Mouse (Mus musculus) midbrain, embryonic 14.5 days (tissue): Measurements from ENCODE around the gene Ykt6. TPM values are rescaled to one million over a fixed set of nuclear protein-coding genes. Genes with fewer than 3 reads are reported as not detected.
"Not testable (repeated sequence)": the region's sequence is repeated elsewhere in the genome, so short reads cannot be mapped to it uniquely, and the experiment has no call there.

Experiments used
- ATAC-seq: fragments of 200-750 bp; cut with Nextera tagmentation; 2 replicates; pipeline ENCODE4 v1.8.0; 2017; ENCODE audit warnings: moderate number of reproducible peaks, moderate library complexity; ENCODE audit not compliant: low FRiP score, low TSS enrichment
- DNase-seq: peaks from one replicate; pipeline ENCODE4 v3.0.0-alpha.2; 2015
- H3K27ac ChIP-seq: fragments of 300-500 bp; sonication (generic); replicated peaks from 2 replicates; pipeline ENCODE4 v1.5.1; 2014; ENCODE audit warnings: mild to moderate bottlenecking, low read depth, low read length, moderate library complexity
- H3K27me3 ChIP-seq: fragments of 300-500 bp; sonication (generic); 2 replicates; pipeline ENCODE4 v1.6.1; 2014; ENCODE audit warnings: low read length, control low read depth, mixed read lengths; ENCODE audit not compliant: control insufficient read depth, insufficient read depth
- H3K36me3 ChIP-seq: fragments of 300-500 bp; sonication (generic); 2 replicates; pipeline ENCODE4 v1.6.1; 2014; ENCODE audit warnings: low read length, control low read depth; ENCODE audit not compliant: control insufficient read depth, insufficient read depth
- H3K4me1 ChIP-seq: fragments of 300-500 bp; sonication (generic); 2 replicates; pipeline ENCODE4 v1.6.1; 2014; ENCODE audit warnings: mild to moderate bottlenecking, antibody characterized with exemption, low read length, control low read depth; ENCODE audit not compliant: control insufficient read depth, insufficient read depth
- H3K4me2 ChIP-seq: fragments of 300-500 bp; sonication (generic); 2 replicates; pipeline ENCODE4 v1.6.1; 2014; ENCODE audit warnings: mild to moderate bottlenecking, low read length, moderate library complexity
- H3K4me3 ChIP-seq: fragments of 300-500 bp; sonication (generic); replicated peaks from 2 replicates; pipeline ENCODE4 v1.5.1; 2014; ENCODE audit warnings: low read depth, low read length
- H3K9ac ChIP-seq: fragments of 300-500 bp; sonication (generic); replicated peaks from 2 replicates; pipeline ENCODE4 v1.6.1; 2014; ENCODE audit warnings: mild to moderate bottlenecking, low read length, moderate library complexity
- H3K9me3 ChIP-seq: fragments of 300-500 bp; sonication (generic); 2 replicates; pipeline ENCODE4 v1.6.1; 2016; ENCODE audit warnings: low read length, control low read depth, mixed read lengths; ENCODE audit not compliant: control insufficient read depth
- WGBS: fragments of 180-500 bp; shearing (Covaris S2); extraction: QIAGEN DNeasy Blood & Tissue Kit; methylation state at CpG from one replicate; pipeline ENCODE4 v1.1.7; 2014; 5-methylcytosine and 5-hydroxymethylcytosine counted together
- polyA plus RNA-seq: library from polyadenylated mRNA; unstranded; fragments of >200 nt; fragmentation: Nextera tagmentation; extraction: Ambion mirVana; gene quantifications from 2 replicates; pipeline ENCODE4 v1.2.1, GENCODE M21; 2014

Ykt6 gene
- polyA plus RNA-seq, 1 experiment from 2014 or later: 40.5 TPM

- Histone ChIP-seq H3K36me3 (no peaks in the 10 kb centered on the region), H3K27me3 (no peaks in the 10 kb centered on the region), H3K27ac (no peak overlapping the region), H3K9ac (no peak overlapping the region), H3K9me3 (no peaks in the 10 kb centered on the region), H3K4me1 (peaks cover 8% of the 10 kb centered on the region; the same call in 1 of the 2 replicates), H3K4me3 (no peak overlapping the region), H3K4me2 (no peak overlapping the region)
- ATAC-seq (no peak), DNase-seq (no peak)
- 35% methylated on average over 2 of the region's 2 CpGs for WGBS
Measured at GRCm38 (mm10) chr11:6003046-6003639, 47.6 kb downstream of the Ykt6 start.

GRCm38 (mm10) chr11:6005374-6006043, 50.0 kb downstream of the Ykt6 start:
- H3K4me2 ChIP-seq, ATAC-seq, H3K27me3 ChIP-seq, H3K27ac ChIP-seq, H3K4me3 ChIP-seq, DNase-seq, H3K36me3 ChIP-seq, H3K4me1 ChIP-seq, H3K9me3 ChIP-seq, H3K9ac ChIP-seq: not testable (repeated sequence)
- WGBS: 54% methylated on average over 1 of the region's 4 CpGs

- not testable (repeated sequence) for H3K9ac ChIP-seq, DNase-seq, H3K27me3 ChIP-seq, ATAC-seq, H3K4me1 ChIP-seq, H3K36me3 ChIP-seq, H3K27ac ChIP-seq, H3K9me3 ChIP-seq
- Histone ChIP-seq H3K4me2 (peak overlapping the region; percentile 52), H3K4me3 (peak overlapping the region; percentile 32)
- 6% methylated on average over 40 of the region's 44 CpGs for WGBS
Measured at GRCm38 (mm10) chr11:6006351-6007009, 51.0 kb downstream of the Ykt6 start.

GRCm38 (mm10) chr11:6007010-6007778, 51.7 kb downstream of the Ykt6 start:
- H3K4me1 ChIP-seq, H3K9ac ChIP-seq, H3K9me3 ChIP-seq, H3K27ac ChIP-seq, ATAC-seq, H3K27me3 ChIP-seq, H3K36me3 ChIP-seq: not testable (repeated sequence)
- DNase-seq: peak; percentile 30
- peak overlapping the region; percentile 32 for H3K4me3 ChIP-seq
- 7% methylated on average over 20 of the region's 49 CpGs for WGBS
- H3K4me2 ChIP-seq: peak overlapping the region; percentile 52

- not testable (repeated sequence) for H3K9ac ChIP-seq, H3K9me3 ChIP-seq, DNase-seq, H3K36me3 ChIP-seq, H3K27me3 ChIP-seq, H3K27ac ChIP-seq, H3K4me1 ChIP-seq, ATAC-seq
- H3K4me2 ChIP-seq: peak overlapping the region; percentile 44
- WGBS: 26% methylated on average over 9 of the region's 13 CpGs
- peak overlapping the region; percentile 22; the same call in 1 of the 2 replicates for H3K4me3 ChIP-seq
Measured at GRCm38 (mm10) chr11:6007779-6008128, 52.3 kb downstream of the Ykt6 start.

GRCm38 (mm10) chr11:6010751-6011482, 55.4 kb downstream of the Ykt6 start:
- 100% methylated on average over 2 of the region's 18 CpGs for WGBS
- H3K4me3 ChIP-seq, H3K9me3 ChIP-seq, H3K27me3 ChIP-seq, H3K36me3 ChIP-seq, H3K9ac ChIP-seq, DNase-seq, H3K27ac ChIP-seq, H3K4me1 ChIP-seq, H3K4me2 ChIP-seq, ATAC-seq: not testable (repeated sequence)

- Histone ChIP-seq H3K4me3 (no peak overlapping the region), H3K4me2 (no peak overlapping the region), H3K27ac (no peak overlapping the region), H3K27me3 (no peaks in the 10 kb centered on the region), H3K9me3 (no peaks in the 10 kb centered on the region), H3K36me3 (peaks cover 3% of the 10 kb centered on the region; the same call in 1 of the 2 replicates), H3K9ac (no peak overlapping the region), H3K4me1 (no peaks in the 10 kb centered on the region)
- WGBS: 96% methylated on average over 3 of the region's 3 CpGs
- DNase-seq: no peak
- ATAC-seq: no peak
Measured at GRCm38 (mm10) chr11:6011879-6012278, 56.4 kb downstream of the Ykt6 start.

GRCm38 (mm10) chr11:6013359-6013758, 57.9 kb downstream of the Ykt6 start:
- no peak overlapping the region for H3K4me3 ChIP-seq
- H3K9me3 ChIP-seq: no peaks in the 10 kb centered on the region
- H3K36me3 ChIP-seq: peaks cover 3% of the 10 kb centered on the region; the same call in 1 of the 2 replicates
- H3K9ac ChIP-seq: no peak overlapping the region
- H3K4me1 ChIP-seq: no peaks in the 10 kb centered on the region
- DNase-seq (no peak), ATAC-seq (no peak)
- 69% methylated on average over 2 of the region's 2 CpGs for whole genome bisulfite sequencing
- H3K27ac ChIP-seq: no peak overlapping the region
- H3K4me2 ChIP-seq: no peak overlapping the region
- no peaks in the 10 kb centered on the region for H3K27me3 ChIP-seq
